Mouse (Mus musculus) liver, postnatal 0 days (tissue): ENCODE measurements at regions not wholly inside any gene's neighbourhood (a gene's known extent, or its start where the extent isn't known, plus 50 kb on each side); places are given as distances from the start of the nearest gene placed in this dataset.

Experiments used
- ATAC-seq: fragments of 200-750 bp; cut with Nextera tagmentation; 2 replicates; pipeline ENCODE4 v1.8.0; 2017; ENCODE audit warnings: mild to moderate bottlenecking, moderate library complexity
- DNase-seq: peaks from one replicate; pipeline ENCODE4 v3.0.0-alpha.2; 2016
- H3K27ac ChIP-seq: fragments of 300-500 bp; sonication (generic); 2 replicates; pipeline ENCODE4 v1.5.1; 2014; ENCODE audit warnings: antibody characterized with exemption, moderate library complexity, mild to moderate bottlenecking, low read depth
- H3K27me3 ChIP-seq: fragments of 300-500 bp; sonication (generic); 2 replicates; pipeline ENCODE4 v1.6.1; 2014; ENCODE audit warnings: low read length, control low read depth, mixed read lengths; ENCODE audit not compliant: insufficient read depth
- H3K36me3 ChIP-seq: fragments of 300-500 bp; sonication (generic); replicated peaks from 2 replicates; pipeline ENCODE4 v1.6.1; 2014; ENCODE audit warnings: mild to moderate bottlenecking, control low read depth, low read length, moderate library complexity, mixed read lengths; ENCODE audit not compliant: insufficient read depth
- H3K4me1 ChIP-seq: fragments of 300-500 bp; sonication (generic); 2 replicates; pipeline ENCODE4 v1.6.1; 2014; ENCODE audit warnings: antibody characterized with exemption, mild to moderate bottlenecking, control low read depth; ENCODE audit not compliant: insufficient read depth
- H3K4me2 ChIP-seq: fragments of 300-500 bp; sonication (generic); 2 replicates; pipeline ENCODE4 v1.6.1; 2014; ENCODE audit warnings: low read depth, mild to moderate bottlenecking, low read length, moderate library complexity, mixed read lengths
- H3K4me3 ChIP-seq: fragments of 300-500 bp; sonication (generic); 2 replicates; pipeline ENCODE4 v1.5.1; 2014; ENCODE audit warnings: low read depth, low read length
- H3K9ac ChIP-seq: fragments of 300-500 bp; sonication (generic); replicated peaks from 2 replicates; pipeline ENCODE4 v1.6.1; 2014; ENCODE audit warnings: mild to moderate bottlenecking, moderate library complexity
- H3K9me3 ChIP-seq: fragments of 300-500 bp; sonication (generic); 2 replicates; pipeline ENCODE4 v1.6.1; 2016; ENCODE audit warnings: mild to moderate bottlenecking, control low read depth, low read length, mixed read lengths
- CTCF ChIP-seq: sonication (generic); IDR thresholded peaks from 2 replicates; pipeline ENCODE4 v1.5.1; 2016; ENCODE audit warnings: antibody characterized with exemption, low read depth
- EP300 ChIP-seq: IDR thresholded peaks from 2 replicates; pipeline ENCODE4 v1.6.1; 2016; ENCODE audit warnings: antibody characterized with exemption, low read depth, mild to moderate bottlenecking
- WGBS: fragments of 180-500 bp; shearing (Covaris S2); extraction: QIAGEN DNeasy Blood & Tissue Kit; methylation state at CpG from one replicate; pipeline ENCODE4 v1.1.7; 2014; ENCODE audit not compliant: insufficient replicate concordance; 5-methylcytosine and 5-hydroxymethylcytosine counted together

DNA sequence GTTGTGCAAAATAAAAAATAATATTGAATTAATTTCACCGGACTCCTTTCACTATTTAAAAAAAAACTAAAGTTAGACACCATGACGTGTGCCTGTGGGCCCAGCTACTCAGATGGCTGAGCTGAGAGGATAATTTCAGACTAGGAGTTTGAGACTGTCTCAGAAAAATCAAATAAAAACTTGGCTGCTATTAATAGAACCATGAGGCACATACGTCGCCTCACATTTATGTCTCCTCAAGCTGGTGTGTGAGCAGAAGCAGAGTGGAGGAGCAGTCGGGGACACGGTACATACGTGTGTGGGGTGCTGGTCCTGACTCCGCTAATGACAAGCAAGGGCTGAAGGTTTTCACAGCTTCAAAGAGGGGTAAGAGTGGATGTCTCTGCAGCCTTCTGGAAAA, 52.8 kb upstream of the Dmrtb1 start:
- H3K27ac ChIP-seq, result no peak overlapping the region
- no peak overlapping the region for H3K9ac ChIP-seq
- no peaks in the 10 kb centered on the region for H3K36me3 ChIP-seq
- DNase-seq, result no peak
- no peaks in the 10 kb centered on the region for H3K9me3 ChIP-seq
- no peak overlapping the region for H3K4me3 ChIP-seq
- TF ChIP-seq CTCF (no peak), EP300 (no peak)
- H3K27me3 ChIP-seq, result no peaks in the 10 kb centered on the region
- 89% methylated on average over 8 of the region's 8 CpGs for WGBS
- H3K4me2 ChIP-seq, result no peak overlapping the region
- H3K4me1 ChIP-seq, result no peaks in the 10 kb centered on the region
- ATAC-seq, result no peak

GRCm38 (mm10) chr4:107737907-107738306, 53.9 kb upstream of the Dmrtb1 start:
- Histone ChIP-seq H3K36me3 (no peaks in the 10 kb centered on the region), H3K27me3 (no peaks in the 10 kb centered on the region), H3K27ac (no peak overlapping the region), H3K9me3 (no peaks in the 10 kb centered on the region), H3K4me1 (no peaks in the 10 kb centered on the region), H3K9ac (no peak overlapping the region), H3K4me3 (no peak overlapping the region), H3K4me2 (no peak overlapping the region)
- DNase-seq (peak; percentile 88), ATAC-seq (peak; percentile 73; the same call in 1 of the 2 replicates)
- 5% methylated on average over 6 of the region's 6 CpGs for WGBS
- peak; percentile 97 for TF ChIP-seq CTCF
- TF ChIP-seq EP300, result no peak

DNA sequence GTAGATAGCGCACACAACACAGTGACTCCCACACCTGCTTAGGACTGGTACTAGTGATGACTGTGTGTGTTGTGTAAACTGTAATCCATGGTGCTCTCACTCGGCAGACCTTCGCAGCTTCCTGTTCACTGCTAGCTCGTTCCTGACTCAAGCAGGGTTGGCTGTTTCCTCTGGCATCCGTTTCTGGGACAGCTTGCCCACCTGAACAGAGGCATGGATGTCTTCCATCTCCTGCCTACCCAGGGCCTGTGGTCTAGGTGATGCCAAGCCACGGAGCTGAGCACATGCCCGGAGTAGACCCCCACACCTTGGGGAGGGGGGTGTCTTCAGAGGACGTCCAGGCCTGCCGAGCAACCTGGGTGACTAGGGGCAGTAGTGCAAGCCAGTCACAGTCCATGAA, 54.7 kb upstream of the Dmrtb1 start:
- TF ChIP-seq EP300, result no peak
- no peak for TF ChIP-seq CTCF
- DNase-seq, result no peak

DNA sequence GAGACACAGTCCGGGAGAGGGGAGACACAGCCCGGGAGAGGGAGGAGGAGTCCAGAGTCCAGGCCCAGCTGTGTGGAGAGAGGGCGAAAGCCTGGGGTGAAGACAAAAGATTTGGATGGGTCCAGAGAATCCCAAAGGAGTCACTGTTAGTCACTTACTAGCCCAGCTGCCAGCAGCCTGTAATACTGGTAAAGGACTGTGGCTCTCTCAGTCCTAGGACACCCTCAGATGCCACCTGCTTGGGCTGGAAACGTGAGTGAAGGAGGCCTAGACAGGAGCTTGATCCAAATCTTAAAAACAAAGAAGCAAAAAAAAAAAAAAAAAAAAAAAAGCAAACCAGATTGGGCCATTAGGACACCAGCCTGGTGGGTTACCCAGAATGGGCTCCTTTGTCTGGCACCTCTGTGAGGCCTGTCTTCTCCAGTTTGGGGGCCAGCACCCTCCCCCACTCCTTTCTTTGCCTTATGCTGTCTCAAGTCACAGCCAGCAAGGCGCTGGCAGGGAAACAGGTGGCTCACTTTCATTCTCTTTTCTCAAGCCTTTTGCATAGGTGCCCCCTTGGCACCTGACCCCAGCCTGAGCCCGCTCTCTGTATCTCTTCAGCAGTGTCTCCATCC, 55.9 kb upstream of the Dmrtb1 start:
- DNase-seq, result no peak
- Histone ChIP-seq H3K4me3 (no peak overlapping the region), H3K27me3 (no peaks in the 10 kb centered on the region), H3K4me1 (no peaks in the 10 kb centered on the region), H3K36me3 (no peaks in the 10 kb centered on the region), H3K27ac (no peak overlapping the region), H3K9ac (no peak overlapping the region), H3K4me2 (no peak overlapping the region), H3K9me3 (no peaks in the 10 kb centered on the region)
- no peak for TF ChIP-seq CTCF
- no peak for TF ChIP-seq EP300
- 76% methylated on average over 6 of the region's 6 CpGs for WGBS
- ATAC-seq, result no peak

More for the DNA sequence above, 54.7 kb upstream of the Dmrtb1 start:
- WGBS, result 68% methylated on average over 9 of the region's 9 CpGs
- Histone ChIP-seq H3K4me2 (no peak overlapping the region), H3K27ac (no peak overlapping the region), H3K27me3 (no peaks in the 10 kb centered on the region), H3K4me3 (no peak overlapping the region), H3K9me3 (no peaks in the 10 kb centered on the region), H3K4me1 (no peaks in the 10 kb centered on the region), H3K9ac (no peak overlapping the region), H3K36me3 (no peaks in the 10 kb centered on the region)
- ATAC-seq, result no peak

- H3K9me3 ChIP-seq, result no peaks in the 10 kb centered on the region
- H3K4me3 ChIP-seq, result no peak overlapping the region
- ATAC-seq, result no peak
- no peak overlapping the region for H3K9ac ChIP-seq
- peaks cover 4% of the 10 kb centered on the region; the same call in 1 of the 2 replicates for H3K4me1 ChIP-seq
- H3K36me3 ChIP-seq, result no peaks in the 10 kb centered on the region
- 74% methylated on average over 2 of the region's 2 CpGs for WGBS
- TF ChIP-seq EP300 (no peak), CTCF (no peak)
- no peak for DNase-seq
- no peak overlapping the region for H3K27ac ChIP-seq
- H3K4me2 ChIP-seq, result no peak overlapping the region
- H3K27me3 ChIP-seq, result no peaks in the 10 kb centered on the region
These were observed 58.4 kb upstream of the Lrp8 start for GRCm38 (mm10) chr4:107743646-107744045.

DNA sequence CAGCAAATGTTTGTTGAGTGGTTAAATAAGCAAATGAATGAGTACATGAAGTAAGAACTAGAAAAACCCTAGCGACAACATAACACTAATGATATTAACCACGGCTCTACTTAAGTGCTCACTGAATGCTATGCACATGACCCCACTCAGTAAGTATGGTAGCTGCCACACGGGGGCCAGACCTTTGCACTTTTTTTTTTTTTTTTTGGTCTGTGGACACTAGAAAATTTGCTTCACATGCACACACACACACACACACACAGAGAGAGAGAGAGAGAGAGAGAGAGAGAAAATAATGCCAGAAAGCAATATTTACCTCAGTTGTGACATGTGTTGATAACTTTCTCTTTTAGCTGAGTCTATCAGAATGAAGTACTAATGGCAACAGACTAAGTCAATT, 55.7 kb upstream of the Lrp8 start:
- Histone ChIP-seq H3K27ac (no peak overlapping the region), H3K4me1 (peaks cover 4% of the 10 kb centered on the region; the same call in 1 of the 2 replicates), H3K9me3 (no peaks in the 10 kb centered on the region), H3K9ac (no peak overlapping the region), H3K4me3 (no peak overlapping the region), H3K36me3 (no peaks in the 10 kb centered on the region), H3K27me3 (no peaks in the 10 kb centered on the region), H3K4me2 (no peak overlapping the region)
- no peak for ATAC-seq
- DNase-seq, result no peak
- WGBS, result 63% methylated on average over 3 of the region's 3 CpGs
- TF ChIP-seq CTCF (no peak), EP300 (no peak)
